Mouse (Mus musculus) limb, embryonic 13.5 days (tissue): ENCODE results near the gene Ceacam5. TPM values are rescaled to one million over a fixed set of nuclear protein-coding genes. Genes with fewer than 3 reads are reported as not detected.

Experiments
- ATAC-seq: fragments of 200-750 bp; cut with Nextera tagmentation; 2 replicates; pipeline ENCODE4 v1.8.0; 2017; ENCODE audit warnings: low read depth, moderate number of reproducible peaks, moderate TSS enrichment; ENCODE audit not compliant: low FRiP score
- H3K27ac ChIP-seq: fragments of 300-500 bp; sonication (generic); 2 replicates; pipeline ENCODE4 v1.5.1; 2015; ENCODE audit warnings: inconsistent platforms, mild to moderate bottlenecking, moderate library complexity
- H3K27me3 ChIP-seq: fragments of 300-500 bp; sonication (generic); 2 replicates; pipeline ENCODE4 v1.6.1; 2015; ENCODE audit warnings: mild to moderate bottlenecking, inconsistent platforms
- H3K36me3 ChIP-seq: fragments of 300-500 bp; sonication (generic); 2 replicates; pipeline ENCODE4 v1.6.1; 2015; ENCODE audit warnings: inconsistent platforms, mild to moderate bottlenecking, moderate library complexity
- H3K4me1 ChIP-seq: fragments of 300-500 bp; sonication (generic); 2 replicates; pipeline ENCODE4 v1.6.1; 2015; ENCODE audit warnings: inconsistent platforms
- H3K4me2 ChIP-seq: fragments of 300-500 bp; sonication (generic); replicated peaks from 2 replicates; pipeline ENCODE4 v1.6.1; 2015; ENCODE audit warnings: inconsistent platforms, mild to moderate bottlenecking, moderate library complexity
- H3K4me3 ChIP-seq: fragments of 300-500 bp; sonication (generic); 2 replicates; pipeline ENCODE4 v1.5.1; 2015; ENCODE audit warnings: moderate library complexity, mild to moderate bottlenecking, inconsistent platforms
- H3K9ac ChIP-seq: fragments of 300-500 bp; sonication (generic); 2 replicates; pipeline ENCODE4 v1.6.1; 2015; ENCODE audit warnings: mild to moderate bottlenecking, inconsistent platforms
- H3K9me3 ChIP-seq: fragments of 300-500 bp; sonication (generic); 2 replicates; pipeline ENCODE4 v1.6.1; 2016; ENCODE audit warnings: inconsistent platforms
- WGBS: fragments of 180-500 bp; shearing (Covaris S2); methylation state at CpG from one replicate; pipeline ENCODE4 v1.1.7; 2015; 5-methylcytosine and 5-hydroxymethylcytosine counted together
- polyA plus RNA-seq: library from polyadenylated mRNA; unstranded; fragments of >200 nt; fragmentation: Nextera tagmentation; extraction: Ambion mirVana; gene quantifications from 2 replicates; pipeline ENCODE4 v1.2.1, GENCODE M21; 2015

The Ceacam5 gene
- not detected in 2 replicates for polyA plus RNA-seq

GRCm38 (mm10) chr7:17712938-17713337, at the start of gene Ceacam5:
TSS of gene Ceacam5 (plus strand) at chr7:17713238.
- Histone ChIP-seq H3K9ac (no peak within 1 kb of the TSS), H3K36me3 (no peaks in the 10 kb centered on the region), H3K4me1 (no peaks in the 10 kb centered on the region), H3K27me3 (no peaks in the 10 kb centered on the region), H3K4me2 (no peak within 1 kb of the TSS), H3K9me3 (peaks cover 64% of the 10 kb centered on the region), H3K4me3 (no peak within 1 kb of the TSS), H3K27ac (no peak within 1 kb of the TSS)
- WGBS, result 56% methylated on average over 1 of the region's 1 CpGs
- ATAC-seq, result no peak

Other genes with a start within 250 kb of the Ceacam5 start
- gene Ceacam14, start 99.4 kb downstream of the Ceacam5 start, polyA plus RNA-seq, result not detected in 2 replicates
- not detected in 2 replicates for gene Gm5155, start 158.5 kb downstream of the Ceacam5 start, polyA plus RNA-seq